Mouse (Mus musculus) embryonic stem cell, embryonic (primary cell): ENCODE data around the gene Lsm4.

Experiments
- CTCF ChIA-PET, 4 experiments: fragments of 300-600 bp in 2 of 4; fragments of 350-600 bp in 2 of 4; sonication (Branson Sonifier 250); formaldehyde crosslinking; loops; one replicate each; lab custom pipeline; 2022; ENCODE audit warnings: inconsistent platforms in 2 of 4; lab: Charles Lee
- POLR2A ChIA-PET, 4 experiments: fragments of 300-600 bp in 2 of 4; fragments of 350-600 bp in 2 of 4; sonication (Branson Sonifier 250); formaldehyde crosslinking; loops; one replicate each; lab custom pipeline; 2022; ENCODE audit warnings: antibody characterized with exemption in 4 of 4, inconsistent platforms in 1 of 4; lab: Charles Lee

The Lsm4 gene

DNA sequence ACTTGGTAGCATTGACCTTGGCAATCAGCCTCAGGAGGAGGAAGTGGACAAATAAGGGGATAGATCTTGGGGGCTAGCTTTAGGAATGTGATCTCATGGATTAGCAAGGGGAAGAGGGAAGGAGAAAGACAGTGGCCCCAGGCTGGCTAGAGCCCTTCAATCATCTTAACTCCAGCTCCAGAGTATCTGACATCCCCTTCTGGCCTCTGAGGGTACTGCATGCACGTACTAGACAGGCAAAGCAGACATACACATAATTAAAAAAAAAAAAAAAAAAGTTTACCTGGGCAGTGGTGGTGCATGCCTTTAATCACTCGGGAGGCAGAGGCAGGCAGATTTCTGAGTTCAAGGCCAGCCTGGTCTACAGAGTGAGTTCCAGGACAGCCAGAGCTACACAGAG is 29.0 kb upstream of the Lsm4 start:
- CTCF ChIA-PET: interaction anchor here (0.5 to 21.5 kb wide), 42 partner anchors 8 to 857 kb away, joined by 3 to 206 read pairs (median 4); partner anchors contain the start of genes Jund (in 1 of the 4), Lsm4 (in 1 of the 4), Mrpl34 (in 1 of the 4) and Pgpep1 (in 1 of the 4)
- POLR2A ChIA-PET: interaction anchor here (0.5 to 32.6 kb wide), 51 partner anchors 3 to 699 kb away, joined by 3 to 1017 read pairs (median 4); partner anchors contain the start of genes Jund (in 3 of the 4), Arrdc2 (in 2 of the 4), Gdf15 (in 2 of the 4) and Lsm4 (in 2 of the 4)

DNA sequence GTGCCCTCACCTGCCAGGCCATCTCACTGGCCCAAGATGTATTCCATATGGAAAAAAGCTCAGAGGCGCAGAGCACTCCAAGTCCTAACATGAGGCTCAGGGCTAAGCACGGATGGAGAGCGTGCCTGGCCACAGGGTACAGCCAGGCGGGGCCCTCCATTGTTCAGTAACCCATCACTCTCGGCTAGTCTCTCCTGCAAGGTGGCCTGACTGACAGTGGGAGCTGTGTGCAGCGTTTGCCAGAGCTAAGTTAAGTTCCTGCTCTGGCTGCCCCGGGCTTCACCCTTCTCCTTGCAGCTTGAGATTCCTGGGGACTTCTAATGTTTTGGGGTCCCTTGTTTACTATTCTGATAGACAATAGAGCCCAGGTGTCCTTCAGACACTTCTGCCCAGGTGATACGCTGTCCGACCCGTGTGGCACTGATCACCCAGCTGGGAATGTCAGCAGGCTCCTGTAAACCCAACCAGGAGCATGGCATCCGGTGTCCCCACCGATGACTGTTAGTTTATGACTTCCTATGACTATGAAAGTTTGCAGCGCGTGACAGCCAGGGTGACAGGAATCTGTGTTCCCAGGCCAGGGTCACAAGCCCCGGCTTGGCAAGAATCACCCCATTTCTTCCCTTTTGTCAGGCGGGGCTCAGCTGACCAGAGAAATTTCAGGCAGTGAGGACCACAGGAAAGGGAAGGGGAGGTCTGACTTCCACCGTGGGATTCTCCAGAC is 27.4 kb upstream of the Lsm4 start:
- CTCF ChIA-PET: interaction anchor here in 3 of 4 experiments (0.6 to 21.5 kb wide), 5 partner anchors 15 to 44 kb away, joined by 3 to 206 read pairs (median 3); no protein-coding TSS in a partner anchor
- POLR2A ChIA-PET: interaction anchor here (0.6 to 32.6 kb wide), 28 partner anchors 2 to 1045 kb away, joined by 3 to 1017 read pairs (median 12); partner anchors contain the start of genes Gdf15 (in 3 of the 4), Jund (in 3 of the 4), Pgpep1 (in 3 of the 4) and Lsm4 (in 2 of the 4)

DNA sequence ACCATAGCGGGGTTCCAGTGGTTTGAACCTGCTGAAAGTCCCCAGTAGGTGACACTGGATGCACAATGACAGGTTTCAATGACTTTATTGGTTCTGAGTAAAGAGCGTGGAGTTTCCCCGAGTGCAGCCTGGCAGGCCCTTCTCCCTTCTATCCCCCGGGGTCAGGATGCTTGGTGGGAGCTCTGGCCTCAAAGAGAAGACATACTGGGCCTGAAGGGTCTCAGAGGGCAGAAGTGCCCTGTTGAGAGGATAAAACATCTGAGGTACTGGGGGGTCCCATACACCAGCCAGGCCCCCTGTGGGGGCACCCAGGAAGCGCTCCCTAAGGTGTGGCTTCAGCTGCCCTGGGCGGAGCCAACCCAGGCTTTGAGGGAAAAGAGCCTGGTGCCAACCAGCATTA is 26.7 kb upstream of the Lsm4 start:
- POLR2A ChIA-PET: interaction anchor here in 3 of 4 experiments (0.5 to 32.6 kb wide), 47 partner anchors 1 to 945 kb away, joined by 3 to 1017 read pairs (median 7); partner anchors contain the start of genes Gdf15 (in 3 of the 3), Jund (in 3 of the 3), Lsm4 (in 3 of the 3) and Pgpep1 (in 3 of the 3)
- CTCF ChIA-PET: interaction anchor here (0.6 to 21.5 kb wide), 11 partner anchors 10 to 498 kb away, joined by 3 to 206 read pairs (median 7); no protein-coding TSS in a partner anchor

- POLR2A ChIA-PET: interaction anchor here in 3 of 4 experiments (0.5 to 32.6 kb wide), 53 partner anchors 1 to 945 kb away, joined by 3 to 1017 read pairs (median 6); partner anchors contain the start of genes Arrdc2 (in 3 of the 3), Gdf15 (in 3 of the 3), Jund (in 3 of the 3) and Lsm4 (in 3 of the 3)
- CTCF ChIA-PET: interaction anchor here (0.6 to 21.5 kb wide), 15 partner anchors 8 to 498 kb away, joined by 3 to 206 read pairs (median 5); partner anchors contain the start of gene Pgpep1 (in 1 of the 4)
These were observed 26.3 kb upstream of the Lsm4 start for GRCm38 (mm10) chr8:70646775-70647174.

GRCm38 (mm10) chr8:70647343-70648163 is 25.5 kb upstream of the Lsm4 start:
- ChIA-PET POLR2A (interaction anchor here (0.6 to 32.6 kb wide), 60 partner anchors 0 to 1687 kb away, joined by 3 to 1017 read pairs (median 6); partner anchors contain the start of genes Gdf15 (in 3 of the 4), Jund (in 3 of the 4), Lsm4 (in 3 of the 4) and Pgpep1 (in 3 of the 4)), CTCF (interaction anchor here (0.5 to 21.5 kb wide), 16 partner anchors 9 to 644 kb away, joined by 3 to 206 read pairs (median 4); partner anchors contain the start of gene Pgpep1 (in 1 of the 4))

DNA sequence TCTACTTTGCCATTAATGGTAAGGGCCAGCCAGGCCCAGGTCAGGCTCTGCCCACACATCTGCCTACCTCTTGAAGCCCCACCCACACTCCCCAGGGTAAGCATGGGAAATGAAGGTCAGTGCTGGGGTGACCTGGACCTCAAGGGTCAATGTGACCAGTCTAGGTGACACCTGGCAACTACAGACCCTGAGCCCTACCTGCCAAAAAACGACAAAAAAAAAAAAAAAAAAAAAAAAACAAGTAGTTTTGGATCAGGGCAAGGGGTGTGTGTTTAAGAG is 24.9 kb upstream of the Lsm4 start:
- CTCF ChIA-PET: interaction anchor here in 3 of 4 experiments (0.6 to 21.5 kb wide), 9 partner anchors 9 to 243 kb away, joined by 3 to 206 read pairs (median 6); partner anchors contain the start of gene Ssbp4 (in 1 of the 3)
- POLR2A ChIA-PET: interaction anchor here (0.6 to 32.6 kb wide), 43 partner anchors 1 to 710 kb away, joined by 3 to 1017 read pairs (median 7); partner anchors contain the start of genes Gdf15 (in 3 of the 4), Jund (in 3 of the 4), Lsm4 (in 3 of the 4) and Pgpep1 (in 3 of the 4)

DNA sequence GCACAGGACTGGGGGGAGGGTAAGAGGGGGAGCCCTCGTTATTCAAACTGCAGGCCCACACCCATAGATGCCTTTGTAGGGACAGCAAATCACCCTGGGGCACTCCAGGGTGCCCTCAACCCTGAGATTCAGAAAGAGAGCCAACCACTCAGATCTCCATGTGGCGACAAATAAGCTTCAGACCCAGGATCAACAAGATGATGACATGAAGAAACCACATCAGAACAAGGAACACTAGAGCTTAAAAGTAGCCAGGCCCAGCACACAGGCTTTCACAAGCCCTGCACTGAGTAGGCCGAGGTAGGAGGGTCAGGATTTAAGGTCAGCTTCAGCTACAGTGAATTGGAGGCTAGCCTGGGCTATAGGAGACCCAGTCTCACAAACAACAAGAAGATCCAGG is 24.1 kb upstream of the Lsm4 start:
- CTCF ChIA-PET: interaction anchor here in 2 of 4 experiments (0.6 to 21.5 kb wide), 7 partner anchors 19 to 241 kb away, joined by 3 to 206 read pairs (median 6); partner anchors contain the start of gene Ssbp4 (in 1 of the 2)
- POLR2A ChIA-PET: interaction anchor here in 3 of 4 experiments (0.6 to 32.6 kb wide), 45 partner anchors 1 to 576 kb away, joined by 3 to 1017 read pairs (median 7); partner anchors contain the start of genes Gdf15 (in 3 of the 3), Jund (in 3 of the 3), Lsm4 (in 3 of the 3) and Pgpep1 (in 3 of the 3)

- ChIA-PET POLR2A (interaction anchor here in 3 of 4 experiments (0.6 to 32.6 kb wide), 45 partner anchors 2 to 717 kb away, joined by 3 to 1017 read pairs (median 6); partner anchors contain the start of genes Gdf15 (in 3 of the 3), Jund (in 3 of the 3), Lsm4 (in 3 of the 3) and Pgpep1 (in 3 of the 3)), CTCF (interaction anchor here in 2 of 4 experiments (0.6 to 21.5 kb wide), 9 partner anchors 18 to 241 kb away, joined by 3 to 206 read pairs (median 5); partner anchors contain the start of genes Lsm4 (in 1 of the 2) and Ssbp4 (in 1 of the 2))
These were observed 23.7 kb upstream of the Lsm4 start for GRCm38 (mm10) chr8:70649324-70649723.

GRCm38 (mm10) chr8:70650351-70650750 is 22.7 kb upstream of the Lsm4 start:
- POLR2A ChIA-PET: interaction anchor here (0.6 to 32.6 kb wide), 65 partner anchors 3 to 716 kb away, joined by 3 to 1017 read pairs (median 5); partner anchors contain the start of genes Arrdc2 (in 3 of the 4), Gdf15 (in 3 of the 4), Jund (in 3 of the 4) and Lsm4 (in 3 of the 4)

DNA sequence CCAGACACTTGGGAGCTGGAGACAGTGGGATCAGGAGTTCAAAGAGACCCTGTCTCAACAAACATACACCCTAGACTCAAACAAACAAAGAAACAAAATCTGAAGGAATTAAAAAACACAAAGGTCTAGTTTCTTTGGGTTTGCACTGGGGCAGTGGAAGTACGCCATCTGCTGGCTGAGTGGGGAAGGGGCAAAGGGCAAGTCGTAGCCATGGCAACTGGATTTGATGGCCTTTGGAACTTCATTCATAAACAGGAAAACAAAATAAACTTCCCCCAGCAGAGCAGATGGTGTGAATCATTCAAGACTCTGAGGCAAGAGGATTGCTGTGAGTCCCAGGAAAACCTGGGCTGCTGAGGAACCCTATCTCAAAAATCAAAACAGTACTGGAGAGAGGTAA is 19.8 kb upstream of the Lsm4 start:
- POLR2A ChIA-PET: interaction anchor here (0.6 to 27.2 kb wide), 13 partner anchors 15 to 920 kb away, joined by 3 to 1017 read pairs (median 6); partner anchors contain the start of genes Gdf15 (in 2 of the 4), Jund (in 2 of the 4), Lsm4 (in 2 of the 4) and Ssbp4 (in 2 of the 4)
- CTCF ChIA-PET: interaction anchor here (0.5 to 21.5 kb wide), 11 partner anchors 10 to 367 kb away, joined by 3 to 206 read pairs (median 5); partner anchors contain the start of gene Lsm4 (in 1 of the 4)

More at GRCm38 (mm10) chr8:70650351-70650750, 22.7 kb upstream of the Lsm4 start:
- CTCF ChIA-PET: interaction anchor here (0.5 to 21.5 kb wide), 24 partner anchors 9 to 1035 kb away, joined by 3 to 206 read pairs (median 4); partner anchors contain the start of genes Lsm4 (in 2 of the 4) and Pgpep1 (in 1 of the 4)

DNA sequence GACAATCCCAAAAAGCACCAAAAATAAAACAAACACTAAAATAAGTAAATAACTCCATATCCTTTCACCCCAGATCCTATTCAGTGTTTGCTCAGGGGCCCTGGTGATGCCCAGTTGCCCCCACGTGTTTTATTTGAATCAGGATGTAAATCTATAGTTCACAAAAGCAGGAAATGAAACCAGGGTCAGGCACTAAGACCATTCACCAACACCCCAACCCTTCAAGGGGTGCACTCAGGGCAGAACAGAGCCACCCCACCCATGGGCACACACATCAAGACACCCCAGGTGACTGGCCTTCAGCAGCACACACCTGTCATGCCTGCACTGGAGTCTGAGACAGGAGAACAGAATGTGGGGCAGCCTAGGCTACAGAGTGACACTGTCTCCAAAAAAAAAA is 18.9 kb upstream of the Lsm4 start:
- CTCF ChIA-PET: interaction anchor here in 2 of 4 experiments (0.6 to 21.5 kb wide), 6 partner anchors 11 to 42 kb away, joined by 5 to 206 read pairs (median 6); partner anchors contain the start of gene Lsm4 (in 1 of the 2)
- POLR2A ChIA-PET: interaction anchor here (0.6 to 27.2 kb wide), 18 partner anchors 13 to 1483 kb away, joined by 3 to 1017 read pairs (median 4); partner anchors contain the start of genes Jund (in 2 of the 4), Lsm4 (in 2 of the 4), Ssbp4 (in 2 of the 4) and Gdf15 (in 1 of the 4)

DNA sequence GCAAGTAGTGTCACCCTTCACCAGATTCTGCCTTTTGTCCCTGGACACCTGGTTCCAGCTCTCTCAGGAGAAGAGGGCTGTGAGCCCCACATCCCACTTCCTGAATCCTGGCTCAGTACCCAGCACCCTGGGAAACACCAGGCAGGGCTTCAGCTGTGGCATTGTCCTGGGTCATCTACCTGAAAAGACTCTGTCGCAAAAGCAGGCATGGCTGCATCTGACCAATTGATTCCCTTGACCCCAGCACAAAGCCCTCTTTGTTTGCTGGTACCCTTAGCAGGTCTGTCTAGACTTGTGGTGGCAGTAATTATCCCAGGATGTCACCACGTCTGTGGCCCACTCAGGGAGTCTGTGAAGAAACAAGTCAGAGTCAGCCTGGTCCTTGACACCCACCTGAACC is 17.6 kb upstream of the Lsm4 start:
- POLR2A ChIA-PET: interaction anchor here in 3 of 4 experiments (0.9 to 27.2 kb wide), 11 partner anchors 7 to 137 kb away, joined by 3 to 1017 read pairs (median 38); partner anchors contain the start of genes Jund (in 2 of the 3), Lsm4 (in 2 of the 3) and Gdf15 (in 1 of the 3)

DNA sequence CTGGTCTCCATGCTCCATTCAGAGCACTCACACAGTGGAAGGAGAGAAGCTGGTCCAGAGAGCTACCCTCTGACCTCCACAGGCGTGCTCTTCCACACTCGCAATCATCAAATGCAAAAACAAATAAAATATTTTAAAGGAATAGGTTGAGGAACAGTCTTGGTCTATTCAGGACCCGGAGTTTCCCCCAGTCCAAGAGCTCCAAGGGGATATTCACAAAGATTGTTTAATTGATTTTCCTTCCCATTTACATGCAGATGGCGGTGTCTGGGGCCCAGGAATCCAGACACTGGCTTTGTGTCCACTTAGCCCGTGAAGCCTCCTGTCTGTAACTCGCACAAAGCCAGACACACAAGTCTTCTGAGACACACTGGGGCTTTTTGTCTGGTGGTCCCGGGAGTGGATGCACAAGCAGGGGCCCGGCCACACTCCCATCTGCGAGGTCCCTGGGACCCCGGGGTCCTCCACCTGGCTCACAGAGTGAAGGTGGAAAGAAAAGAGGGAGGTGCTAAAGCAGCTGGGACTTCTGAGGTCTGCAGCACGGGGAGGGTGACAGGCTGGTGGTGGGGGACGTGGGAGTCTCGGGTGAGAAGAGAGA is 16.8 kb upstream of the Lsm4 start:
- ChIA-PET CTCF (interaction anchor here in 3 of 4 experiments (0.6 to 21.5 kb wide), 5 partner anchors 10 to 46 kb away, joined by 3 to 206 read pairs (median 12); no protein-coding TSS in a partner anchor), POLR2A (interaction anchor here (0.5 to 27.2 kb wide), 20 partner anchors 8 to 183 kb away, joined by 3 to 1017 read pairs (median 9); partner anchors contain the start of genes Jund (in 3 of the 4), Lsm4 (in 3 of the 4), Arrdc2 (in 1 of the 4) and Gdf15 (in 1 of the 4))

More for the DNA sequence above, 17.6 kb upstream of the Lsm4 start:
- CTCF ChIA-PET: interaction anchor here in 1 of 4 experiments (1.0 to 21.5 kb wide), 3 partner anchors 11 to 44 kb away, joined by 4 to 206 read pairs (median 7); no protein-coding TSS in a partner anchor

DNA sequence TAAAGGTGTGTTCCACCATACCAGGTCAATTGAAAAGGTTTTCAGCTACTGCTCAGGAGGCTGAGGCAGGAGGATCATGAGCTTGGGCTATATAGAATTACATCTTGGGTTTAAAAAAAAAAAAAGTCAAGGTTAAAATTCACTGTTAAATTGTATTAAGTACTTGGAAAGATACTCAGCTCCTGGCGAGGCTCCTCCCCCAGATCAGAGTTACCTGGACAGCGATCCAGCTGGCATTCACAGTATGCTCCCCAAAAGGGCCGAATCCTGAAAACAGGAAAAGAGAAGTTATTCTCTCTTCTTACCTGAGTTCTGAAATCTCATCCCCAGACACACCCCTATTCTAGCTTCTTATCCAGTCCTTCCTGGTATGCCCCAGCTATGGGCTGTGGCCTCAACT is 15.8 kb upstream of the Lsm4 start:
- ChIA-PET CTCF (interaction anchor here in 3 of 4 experiments (0.7 to 21.5 kb wide), 7 partner anchors 14 to 76 kb away, joined by 3 to 206 read pairs (median 4); partner anchors contain the start of gene Lsm4 (in 1 of the 3)), POLR2A (interaction anchor here in 3 of 4 experiments (1.0 to 27.2 kb wide), 21 partner anchors 9 to 182 kb away, joined by 3 to 1017 read pairs (median 6); partner anchors contain the start of genes Jund (in 3 of the 3), Lsm4 (in 3 of the 3), Gdf15 (in 2 of the 3) and Arrdc2 (in 1 of the 3))
